Comparison of ENCODE assay signal across 8 mouse cellular contexts in genomic region chr5:124960131-124960901, GRCm38 (mm10). TPM values are rescaled to one million over a fixed set of nuclear protein-coding genes. Genes with fewer than 3 reads are reported as not detected.
DNase-seq lines count a peak whose midpoint lies in the region; ATAC-seq and TF ChIP-seq lines count a peak whose summit lies in the region.

No protein-coding gene starts in this region.

- 0 out of 2 replicates have a peak overlapping the region, but pooled peaks have one; percentile 29 for H3K27ac ChIP-seq in forebrain, embryonic 14.5 days (ENCODE audit: low read depth, low read length)
- H3K27ac ChIP-seq in heart, embryonic 16.5 days (ENCODE audit: low read length), result peak overlapping the region; percentile 72

- WGBS in forebrain, embryonic 14.5 days, result 54% methylated on average over 18 of the region's 18 CpGs
- 15% methylated on average over 18 of the region's 18 CpGs for WGBS in heart, embryonic 16.5 days
- 11% methylated on average over 18 of the region's 18 CpGs for WGBS in lung, adult 2 months

- no peaks in the 10 kb centered on the region for H3K36me3 ChIP-seq in forebrain, embryonic 14.5 days (ENCODE audit: control insufficient read depth, insufficient read depth, low read length)
- no peaks in the 10 kb centered on the region for H3K36me3 ChIP-seq in heart, embryonic 16.5 days (ENCODE audit: control insufficient read depth, insufficient read depth)

- peak; percentile 34; the same call in 1 of the 2 replicates for ATAC-seq in forebrain, embryonic 14.5 days
- ATAC-seq in heart, embryonic 16.5 days (replicated peaks; ENCODE audit: extremely low read depth, insufficient read depth, low FRiP score), result peak; percentile 74

- no peak overlapping the region for H3K9ac ChIP-seq in forebrain, embryonic 14.5 days (ENCODE audit: low read length)
- H3K9ac ChIP-seq in heart, embryonic 16.5 days (ENCODE audit: low read length), result 0 out of 2 replicates have a peak overlapping the region, but pooled peaks have one; percentile 3

- no peaks in the 10 kb centered on the region for H3K27me3 ChIP-seq in forebrain, embryonic 14.5 days (replicated peaks; ENCODE audit: control insufficient read depth, insufficient read depth, low read length)
- no peaks in the 10 kb centered on the region for H3K27me3 ChIP-seq in heart, embryonic 16.5 days (ENCODE audit: control insufficient read depth, insufficient read depth, low read length)

- H3K9me3 ChIP-seq in forebrain, embryonic 14.5 days (replicated peaks; ENCODE audit: control insufficient read depth, low read length), result no peaks in the 10 kb centered on the region
- H3K9me3 ChIP-seq in heart, embryonic 16.5 days (replicated peaks; ENCODE audit: control insufficient read depth, low read length), result peaks cover 6% of the 10 kb centered on the region

- peak; percentile 58 for DNase-seq in layer of hippocampus, adult 11-12 months (ENCODE audit: low spot score)
- DNase-seq in layer of hippocampus, adult 9-10 months (ENCODE audit: low spot score), result no peak
- DNase-seq in forebrain, embryonic 14.5 days (ENCODE audit: low spot score), result peak; percentile 62
- DNase-seq in kidney, postnatal 10 days, result peak; percentile 87
- peak; percentile 31 for DNase-seq in lung, adult 2 months
- DNase-seq in retina, embryonic 14.5 days (ENCODE audit: low spot score), result peak; percentile 57
- DNase-seq in thymus, postnatal 14 days, result no peak

- H3K4me3 ChIP-seq in forebrain, embryonic 14.5 days (ENCODE audit: low read depth, low read length), result no peak overlapping the region
- no peak overlapping the region; the same call in 1 of the 2 replicates for H3K4me3 ChIP-seq in heart, embryonic 16.5 days (ENCODE audit: low read length)
- H3K4me3 ChIP-seq in lung, adult 2 months (replicated peaks; ENCODE audit: extremely low read depth, low read depth, low read length), result no peak overlapping the region

- H3K4me2 ChIP-seq in forebrain, embryonic 14.5 days (ENCODE audit: low read length), result no peak overlapping the region
- H3K4me2 ChIP-seq in heart, embryonic 16.5 days (ENCODE audit: low read depth, low read length), result peak overlapping the region; percentile 47

- no peak for TF ChIP-seq POLR2A in lung, adult 2 months (IDR thresholded peaks at IDR 0.05; ENCODE audit: borderline replicate concordance, extremely low read depth, low read depth, low read length)

- no peak for TF ChIP-seq CTCF in lung, adult 2 months (IDR thresholded peaks at IDR 0.05; ENCODE audit: insufficient read depth, low read length)

- H3K4me1 ChIP-seq in forebrain, embryonic 14.5 days (ENCODE audit: control insufficient read depth, insufficient read depth, low read length), result peaks cover 5% of the 10 kb centered on the region; the same call in 1 of the 2 replicates
- H3K4me1 ChIP-seq in heart, embryonic 16.5 days (ENCODE audit: control insufficient read depth, insufficient read depth, low read length), result peaks cover 17% of the 10 kb centered on the region
- peaks cover 13% of the 10 kb centered on the region for H3K4me1 ChIP-seq in lung, adult 2 months (ENCODE audit: control insufficient read depth, insufficient read depth, low read length)

RNA-seq across cellular contexts. Expression of gene Rflna, which starts 42.7 kb away (rescaled TPM):
- polyA plus RNA-seq in forebrain, embryonic 14.5 days (2014; fragmentation: Nextera tagmentation; extraction: Ambion mirVana), result 3.2 and 3.5 TPM in 2 replicates
- polyA plus RNA-seq in heart, embryonic 16.5 days (2015; fragmentation: Nextera tagmentation; extraction: Ambion mirVana), result 1.0 and 1.3 TPM in 2 replicates
- polyA plus RNA-seq in lung, adult 2 months (2012; rRNA removed), result 20.2 and 26.0 TPM in 2 replicates

Comparison
In these comparisons a context has a peak if more than half of its experiments do, and no peak if none do; other contexts are left out.
1. DNase-seq: peak in layer of hippocampus, adult 11-12 months (single experiment), forebrain, embryonic 14.5 days (single experiment), kidney, postnatal 10 days (single experiment), lung, adult 2 months (single experiment) and retina, embryonic 14.5 days (single experiment); none in layer of hippocampus, adult 9-10 months (single experiment) and thymus, postnatal 14 days (single experiment).